Mouse (Mus musculus) ES-E14 (cell line): ENCODE data around the gene Mta2.
"Not testable (repeated sequence)": the region's sequence is repeated elsewhere in the genome, so short reads cannot be mapped to it uniquely, and the experiment has no call there.

Experiments used
- CHD2 ChIP-seq: IDR thresholded peaks from 2 replicates; pipeline ENCODE4 v1.6.1; 2014; ENCODE audit warnings: mild to moderate bottlenecking, low read depth, low read length, inconsistent platforms
- HCFC1 ChIP-seq: IDR thresholded peaks from 2 replicates; pipeline ENCODE4 v1.6.1; 2012; ENCODE audit warnings: low read length, inconsistent platforms, borderline replicate concordance; ENCODE audit not compliant: insufficient read depth
- MAFK ChIP-seq: IDR thresholded peaks from 2 replicates; pipeline ENCODE4 v1.6.1; 2014; ENCODE audit warnings: mild to moderate bottlenecking, low read depth, low read length, inconsistent platforms; ENCODE audit not compliant: insufficient read depth
- ZC3H11A ChIP-seq: IDR thresholded peaks from 2 replicates; pipeline ENCODE4 v1.6.1; 2012; ENCODE audit warnings: low read depth, mild to moderate bottlenecking, inconsistent platforms, low read length, borderline replicate concordance
- ZNF384 ChIP-seq: IDR thresholded peaks from 2 replicates; pipeline ENCODE4 v1.6.1; 2012; ENCODE audit warnings: low read depth, low read length, inconsistent platforms

DNA sequence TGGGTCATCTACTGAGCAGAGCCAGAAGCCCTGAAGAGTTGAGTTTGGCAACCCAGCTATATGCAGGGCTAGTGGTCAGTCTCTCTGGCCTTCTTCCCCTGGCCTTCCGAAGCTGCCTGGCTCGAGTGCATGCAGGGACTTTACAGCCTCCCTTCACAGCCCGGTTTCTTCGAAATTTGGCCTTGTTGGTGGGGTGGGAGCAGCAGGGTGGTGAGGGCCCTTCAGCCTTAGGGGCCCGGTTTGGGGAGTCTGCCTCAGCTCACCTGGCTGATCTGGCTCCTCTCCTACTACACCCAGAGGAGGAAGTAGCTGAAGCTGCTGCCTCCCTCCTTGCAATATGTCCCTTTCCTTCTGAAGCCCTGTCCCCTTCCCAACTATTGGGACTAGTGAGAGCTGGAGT lies 45.4 kb upstream of the Mta2 start:
- TF ChIP-seq ZNF384, ZC3H11A, MAFK, HCFC1, CHD2: not testable (repeated sequence)
